Mouse (Mus musculus): ENCODE data around the gene Gm10518. TPM values are rescaled to one million over a fixed set of nuclear protein-coding genes. Genes with fewer than 3 reads are reported as not detected.

The Gm10518 gene
- polyA plus RNA-seq, 1 experiment from 2014 or later: 0.24 TPM

Other genes starting within 250 kb of the Gm10518 start
- gene Sccpdh, start 135.2 kb upstream of the Gm10518 start, polyA plus RNA-seq (2015; fragmentation: Nextera tagmentation; extraction: Ambion mirVana): 11.4 and 13.0 TPM in 2 replicates
- gene Kif28, start 58.1 kb upstream of the Gm10518 start, polyA plus RNA-seq (2015; fragmentation: Nextera tagmentation; extraction: Ambion mirVana): not detected in 2 replicates
- gene Ahctf1, start 304 bp downstream of the Gm10518 start, polyA plus RNA-seq (2015; fragmentation: Nextera tagmentation; extraction: Ambion mirVana): 19.7 and 21.7 TPM in 2 replicates
- gene Cdc42bpa, start 157.1 kb downstream of the Gm10518 start, polyA plus RNA-seq (2015; fragmentation: Nextera tagmentation; extraction: Ambion mirVana): 11.1 and 11.4 TPM in 2 replicates